Comparison of ENCODE assay signal across 8 mouse cellular contexts in the genomic region with DNA sequence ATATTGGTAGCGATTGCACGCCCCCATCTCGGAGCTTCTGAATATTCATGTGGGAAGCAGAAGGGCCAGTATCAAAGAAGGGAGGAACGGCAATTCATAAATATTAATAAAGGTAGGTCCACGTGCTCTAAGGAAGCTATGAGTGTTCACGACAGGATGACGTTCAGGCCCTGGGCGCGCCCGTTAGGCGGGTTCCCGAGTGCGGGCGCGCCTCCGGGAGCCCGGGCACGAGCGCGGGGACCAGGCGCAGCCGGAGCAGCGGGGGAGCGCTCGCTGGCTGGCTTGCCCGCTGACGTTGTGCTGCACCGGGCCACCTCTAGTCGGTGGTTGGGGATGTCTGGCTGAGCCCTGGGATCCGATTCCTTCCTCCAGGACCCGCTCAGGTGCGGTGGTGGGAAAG. TPM values are rescaled to one million over a fixed set of nuclear protein-coding genes. Genes with fewer than 3 reads are reported as not detected.
DNase-seq lines count a peak whose midpoint lies in the region; TF ChIP-seq lines count a peak whose summit lies in the region.

No protein-coding gene starts in this region.

- intact Hi-C loops in left cerebral cortex, adult 2 months (cut with DNase I), result loop anchor here (2.0 kb wide), 1 partner anchor 36 kb away; a partner anchor contains a TSS

- peak overlapping the region; percentile 71 for H3K4me3 ChIP-seq in left cerebral cortex, adult 2 months

- DNase-seq in adrenal gland, postnatal 36 days, result peak; percentile 78 to 84
- peak; percentile 93 for DNase-seq in embryo, embryonic 11 days
- DNase-seq in gastrocnemius, postnatal 25 days, result peak; percentile 58
- DNase-seq in induced T-regulatory cell, adult 2 months (ENCODE audit: low read depth), result peak; percentile 8
- peak; percentile 91 to 92 for DNase-seq in left cerebral cortex, adult 2 months (ENCODE audit: extremely low spot score in 1 of 2, low spot score in 2 of 2)
- peak; percentile 6 for DNase-seq in lung, postnatal 25 days (ENCODE audit: low spot score)
- peak; percentile 84 to 92 for DNase-seq in right cerebral cortex, adult 2 months (ENCODE audit: low spot score in 2 of 2)
- no peak for DNase-seq in MN1 (ENCODE audit: low spot score)

- H3K27ac ChIP-seq in left cerebral cortex, adult 2 months, result peak overlapping the region; percentile 78

- TF ChIP-seq CTCF in left cerebral cortex, adult 2 months (IDR thresholded peaks at IDR 0.05), result peak; percentile 20; the same call in 1 of the 2 replicates

RNA-seq across cellular contexts. Expression of a gene that starts 10.9 kb away (rescaled TPM):
- total RNA-seq in adrenal gland, postnatal 36 days (2021), result 1 to 10 TPM; 3.6 TPM
- 1 to 10 TPM; 3.1 to 3.6 TPM for total RNA-seq in gastrocnemius, postnatal 25 days (2021)
- 100 to 1,000 TPM; 241 to 261 TPM for total RNA-seq in left cerebral cortex, adult 2 months (2021)

RNA-seq across cellular contexts. Expression of a gene that starts 35.3 kb away (rescaled TPM):
- total RNA-seq in adrenal gland, postnatal 36 days (2021), result 100 to 1,000 TPM; 116 to 133 TPM
- total RNA-seq in gastrocnemius, postnatal 25 days (2021), result 10 to 100 TPM; 69.5 to 72.2 TPM
- 100 to 1,000 TPM; 109 to 111 TPM for total RNA-seq in left cerebral cortex, adult 2 months (2021)

Comparison
In these comparisons a context has a peak if more than half of its experiments do, and no peak if none do; other contexts are left out.
1. RNA of a gene that starts 10.9 kb away (total RNA-seq): 241 to 261 TPM in left cerebral cortex, adult 2 months; 3.6 TPM in adrenal gland, postnatal 36 days and 3.1 to 3.6 TPM in gastrocnemius, postnatal 25 days; every median in the first group is over 10 times any median in the second.